Mouse (Mus musculus) kidney, embryonic 15.5 days (tissue): ENCODE results near the gene Lrrc20. TPM values are rescaled to one million over a fixed set of nuclear protein-coding genes. Genes with fewer than 3 reads are reported as not detected.

Experiments
- ATAC-seq: fragments of 200-750 bp; cut with Nextera tagmentation; replicated peaks from 2 replicates; pipeline ENCODE4 v1.8.0; 2017; ENCODE audit warnings: moderate TSS enrichment; ENCODE audit not compliant: low FRiP score
- H3K27ac ChIP-seq: fragments of 300-500 bp; sonication (generic); 2 replicates; pipeline ENCODE4 v1.5.1; 2015; ENCODE audit warnings: mild to moderate bottlenecking, inconsistent platforms
- H3K27me3 ChIP-seq: fragments of 300-500 bp; sonication (generic); 2 replicates; pipeline ENCODE4 v1.6.1; 2015; ENCODE audit warnings: inconsistent platforms
- H3K36me3 ChIP-seq: fragments of 300-500 bp; sonication (generic); 2 replicates; pipeline ENCODE4 v1.6.1; 2015; ENCODE audit warnings: inconsistent platforms
- H3K4me1 ChIP-seq: fragments of 300-500 bp; sonication (generic); 2 replicates; pipeline ENCODE4 v1.6.1; 2015; ENCODE audit warnings: inconsistent platforms
- H3K4me2 ChIP-seq: fragments of 300-500 bp; sonication (generic); 2 replicates; pipeline ENCODE4 v1.6.1; 2015; ENCODE audit warnings: moderate library complexity, mild to moderate bottlenecking, inconsistent platforms
- H3K4me3 ChIP-seq: fragments of 300-500 bp; sonication (generic); replicated peaks from 2 replicates; pipeline ENCODE4 v1.5.1; 2015; ENCODE audit warnings: mild to moderate bottlenecking, inconsistent platforms
- H3K9ac ChIP-seq: fragments of 300-500 bp; sonication (generic); 2 replicates; pipeline ENCODE4 v1.6.1; 2015; ENCODE audit warnings: mild to moderate bottlenecking, inconsistent platforms
- H3K9me3 ChIP-seq: fragments of 300-500 bp; sonication (generic); replicated peaks from 2 replicates; pipeline ENCODE4 v1.6.1; 2016; ENCODE audit warnings: inconsistent platforms
- WGBS: fragments of 180-500 bp; shearing (Covaris S2); methylation state at CpG from one replicate; pipeline ENCODE4 v1.1.7; 2015; ENCODE audit warnings: mixed read lengths; 5-methylcytosine and 5-hydroxymethylcytosine counted together
- polyA plus RNA-seq: library from polyadenylated mRNA; unstranded; fragments of >200 nt; fragmentation: Nextera tagmentation; extraction: Ambion mirVana; gene quantifications from 2 replicates; pipeline ENCODE4 v1.2.1, GENCODE M21; 2015

The Lrrc20 gene
- polyA plus RNA-seq, 1 experiment from 2014 or later, result 8.4 TPM

DNA sequence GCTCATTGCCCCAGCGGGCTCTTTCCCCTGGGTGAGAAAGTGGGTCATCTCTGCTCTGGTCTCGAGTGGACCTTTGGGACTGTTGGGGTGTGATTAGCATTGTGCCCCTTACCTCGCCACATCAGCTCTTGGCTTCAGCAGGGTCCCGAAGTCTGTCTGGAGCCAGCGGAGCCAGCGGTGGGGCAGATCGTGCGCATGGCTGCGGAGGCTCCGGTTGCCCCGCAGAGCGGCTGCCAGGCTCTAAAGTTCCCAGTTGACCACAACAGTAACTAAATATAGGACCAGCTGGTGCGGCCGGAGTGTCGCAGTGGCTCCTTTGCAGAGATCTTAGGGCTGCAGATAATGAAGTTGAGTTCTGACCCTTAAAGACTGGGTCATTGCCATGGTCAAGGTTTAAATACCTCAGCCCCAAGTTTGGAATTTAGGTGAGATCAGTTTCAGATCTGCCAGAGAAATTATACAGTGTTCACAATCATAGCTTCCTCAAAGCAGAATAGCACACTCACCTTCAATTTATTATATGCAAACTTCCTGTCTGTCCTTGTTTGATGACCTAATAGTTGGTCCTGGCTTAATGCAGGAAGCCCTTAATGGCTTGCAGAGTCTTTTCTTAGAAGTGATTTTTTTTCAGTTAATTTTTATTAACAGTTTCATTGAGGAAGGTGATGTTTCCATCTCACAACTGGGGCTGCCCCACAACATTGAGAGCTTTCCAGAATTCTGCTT is 1.0 kb downstream of the Lrrc20 start:
- no peaks in the 10 kb centered on the region for H3K36me3 ChIP-seq
- H3K4me1 ChIP-seq, result peaks cover 22% of the 10 kb centered on the region
- peak overlapping the region; percentile 97 for H3K4me2 ChIP-seq
- 1% methylated on average over 15 of the region's 15 CpGs for WGBS
- 0 out of 2 replicates have a peak, but pooled peaks have one; percentile 16 for ATAC-seq
- H3K27me3 ChIP-seq, result no peaks in the 10 kb centered on the region
- H3K27ac ChIP-seq, result peak overlapping the region; percentile 86
- H3K9ac ChIP-seq, result peak overlapping the region; percentile 62
- H3K4me3 ChIP-seq, result peak overlapping the region; percentile 72
- no peaks in the 10 kb centered on the region for H3K9me3 ChIP-seq

DNA sequence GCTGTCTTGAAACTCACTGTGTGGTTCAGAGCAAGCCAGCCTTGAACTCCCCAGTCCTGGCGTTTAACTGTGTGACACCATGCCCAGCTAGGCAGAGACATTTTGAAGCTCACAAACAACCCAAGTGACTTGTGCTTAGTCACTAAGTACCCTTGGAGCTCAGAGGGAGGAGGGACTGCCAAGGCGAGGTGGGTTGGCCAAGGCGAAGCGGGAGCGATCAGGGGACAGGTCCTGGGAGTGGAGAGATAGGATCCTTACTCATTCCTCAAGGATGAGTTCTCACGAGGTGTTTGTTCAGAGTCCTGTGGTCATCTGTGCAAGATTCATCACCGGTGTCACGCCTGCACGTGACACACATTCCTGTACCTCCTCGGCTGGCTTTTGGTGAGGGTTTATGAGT is 3.9 kb downstream of the Lrrc20 start:
- H3K4me2 ChIP-seq, result no peak overlapping the region
- H3K4me3 ChIP-seq, result no peak overlapping the region
- no peak overlapping the region for H3K27ac ChIP-seq
- peaks cover 22% of the 10 kb centered on the region for H3K4me1 ChIP-seq
- H3K27me3 ChIP-seq, result no peaks in the 10 kb centered on the region
- no peak for ATAC-seq
- H3K9me3 ChIP-seq, result no peaks in the 10 kb centered on the region
- H3K9ac ChIP-seq, result no peak overlapping the region
- 85% methylated on average over 10 of the region's 10 CpGs for WGBS
- no peaks in the 10 kb centered on the region for H3K36me3 ChIP-seq

DNA sequence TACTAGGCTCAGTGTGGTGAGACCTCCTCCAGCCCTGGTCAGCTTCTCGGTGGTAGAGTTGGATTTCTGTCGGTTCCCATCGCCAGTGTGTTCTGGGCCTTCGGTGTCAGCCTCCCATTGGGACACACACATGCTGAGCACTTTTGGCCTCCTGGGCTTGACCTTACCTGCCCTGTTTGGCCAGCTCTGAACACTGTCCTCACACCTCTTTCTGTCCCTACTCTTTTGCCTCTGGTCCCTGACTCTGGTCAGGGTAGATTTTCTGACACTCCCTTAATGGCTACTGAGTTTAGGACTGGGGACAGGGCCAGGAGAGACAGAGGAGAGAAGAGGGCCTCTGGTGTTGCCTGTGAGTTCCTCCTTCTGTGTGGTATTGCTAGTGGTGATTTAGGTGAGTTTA is 4.3 kb downstream of the Lrrc20 start:
- WGBS, result 87% methylated on average over 4 of the region's 4 CpGs
- ATAC-seq, result no peak
- H3K27me3 ChIP-seq, result no peaks in the 10 kb centered on the region

DNA sequence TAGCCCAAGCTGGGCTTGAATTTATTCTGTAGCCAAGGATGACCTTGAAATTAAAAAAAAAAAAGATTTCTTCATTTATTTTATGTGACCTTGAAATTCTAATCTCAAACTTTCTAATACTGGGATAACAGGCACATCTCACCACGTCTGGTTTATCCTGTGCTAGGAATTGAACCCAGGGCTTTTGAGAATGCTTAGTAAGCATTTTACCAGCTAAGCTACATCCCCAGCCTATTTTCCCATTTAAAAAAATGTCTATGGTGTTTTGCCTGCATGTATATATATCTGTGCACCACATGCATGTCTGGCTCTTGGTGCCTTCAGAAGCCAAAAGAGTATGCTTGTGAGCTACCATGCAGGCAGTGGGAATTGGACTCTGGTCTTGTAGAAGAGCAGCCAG is 4.9 kb downstream of the Lrrc20 start:
- Histone ChIP-seq H3K9me3 (no peaks in the 10 kb centered on the region), H3K27me3 (no peaks in the 10 kb centered on the region), H3K4me3 (no peak overlapping the region), H3K27ac (no peak overlapping the region), H3K9ac (no peak overlapping the region), H3K4me1 (peaks cover 12% of the 10 kb centered on the region), H3K4me2 (no peak overlapping the region), H3K36me3 (no peaks in the 10 kb centered on the region)
- ATAC-seq, result no peak
- 84% methylated on average over 1 of the region's 1 CpGs for WGBS

More for the DNA sequence above, 4.3 kb downstream of the Lrrc20 start:
- Histone ChIP-seq H3K27ac (no peak overlapping the region), H3K9me3 (no peaks in the 10 kb centered on the region), H3K4me3 (no peak overlapping the region), H3K4me2 (no peak overlapping the region), H3K36me3 (no peaks in the 10 kb centered on the region), H3K4me1 (peaks cover 17% of the 10 kb centered on the region), H3K9ac (no peak overlapping the region)

DNA sequence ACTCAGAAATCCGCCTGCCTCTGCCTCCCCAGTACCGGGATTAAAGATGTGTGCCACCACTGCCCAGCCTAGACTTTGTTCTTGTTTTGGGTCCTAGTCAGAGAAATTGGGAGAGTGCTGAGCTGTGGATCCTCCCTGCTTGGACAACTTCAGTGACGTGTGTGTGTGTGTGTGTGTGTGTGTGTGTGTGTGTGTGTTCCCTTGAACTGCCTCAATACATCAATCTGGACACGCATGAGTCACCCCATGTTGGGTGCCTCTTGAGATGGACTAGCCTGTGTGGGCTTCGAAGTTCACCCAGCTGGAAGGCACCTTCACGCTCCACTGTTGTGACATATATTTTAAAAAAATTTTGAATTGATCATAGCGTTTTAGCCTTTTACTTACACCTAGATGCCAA is 7.2 kb downstream of the Lrrc20 start:
- no peak for ATAC-seq
- Histone ChIP-seq H3K27ac (no peak overlapping the region), H3K27me3 (no peaks in the 10 kb centered on the region), H3K4me3 (no peak overlapping the region), H3K9ac (no peak overlapping the region), H3K36me3 (no peaks in the 10 kb centered on the region), H3K4me1 (no peaks in the 10 kb centered on the region), H3K9me3 (no peaks in the 10 kb centered on the region), H3K4me2 (no peak overlapping the region)
- WGBS, result 88% methylated on average over 7 of the region's 7 CpGs

DNA sequence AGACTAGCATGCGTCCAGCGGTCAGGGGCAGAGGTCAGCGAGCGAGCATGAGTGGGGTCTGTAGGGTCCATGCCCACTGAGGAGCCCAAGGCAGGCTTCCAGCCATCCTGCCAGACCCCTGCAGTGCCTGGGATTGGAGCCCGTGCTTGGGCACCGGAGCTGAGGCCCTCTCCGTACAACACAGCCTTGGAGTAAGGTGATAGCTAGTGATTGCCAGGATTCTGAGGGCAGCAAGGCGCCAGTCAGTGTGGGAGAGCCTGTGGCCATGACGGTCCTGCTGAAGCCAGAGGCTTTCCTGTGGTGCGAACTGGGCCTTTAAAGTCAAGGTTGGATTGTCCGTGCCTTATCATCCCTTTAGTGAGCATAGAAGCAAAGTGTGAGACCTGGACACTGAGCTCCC is 9.2 kb downstream of the Lrrc20 start:
- no peak; the same call in 1 of the 2 replicates for ATAC-seq
- Histone ChIP-seq H3K4me3 (no peak overlapping the region), H3K36me3 (no peaks in the 10 kb centered on the region), H3K9ac (no peak overlapping the region), H3K9me3 (no peaks in the 10 kb centered on the region), H3K27me3 (no peaks in the 10 kb centered on the region), H3K27ac (no peak overlapping the region), H3K4me1 (no peaks in the 10 kb centered on the region), H3K4me2 (no peak overlapping the region)
- 57% methylated on average over 11 of the region's 11 CpGs for WGBS

DNA sequence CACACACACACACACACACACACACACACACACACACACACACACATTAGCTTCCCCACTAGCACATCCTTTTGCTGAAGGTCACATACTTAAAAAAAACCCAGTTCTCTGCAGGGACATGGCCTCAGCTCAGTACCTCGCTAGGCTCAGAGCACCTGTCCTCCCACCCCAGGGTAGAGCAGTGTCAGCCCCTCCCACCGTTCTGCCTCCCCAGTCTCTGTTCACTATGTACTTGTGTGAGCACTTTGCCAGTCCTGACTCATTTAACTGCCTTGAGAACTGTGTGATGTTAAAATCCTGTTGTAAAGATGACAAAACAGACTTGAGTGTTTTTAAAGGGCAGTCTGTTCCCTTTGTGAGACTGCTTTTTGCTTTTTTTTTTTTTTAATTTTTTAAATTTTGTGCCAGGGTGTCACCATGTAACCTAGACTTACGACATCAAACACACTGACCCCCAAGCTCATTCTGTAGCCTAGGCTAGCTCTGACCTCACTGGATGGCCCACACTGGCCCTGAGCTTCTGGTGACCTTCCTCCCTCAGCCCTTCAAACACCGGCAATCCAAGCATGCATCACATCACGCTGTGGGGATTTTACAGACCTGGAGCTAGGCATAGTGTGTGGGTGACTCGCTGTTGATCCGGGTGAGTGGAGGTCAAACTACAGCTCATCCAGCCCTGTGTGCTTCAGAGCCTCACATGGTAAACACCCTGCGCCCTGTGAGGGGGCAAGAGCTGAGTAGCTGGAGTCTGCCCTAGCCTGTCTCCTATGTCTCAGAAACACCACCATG is 11.1 kb downstream of the Lrrc20 start:
- Histone ChIP-seq H3K27ac (no peak overlapping the region), H3K36me3 (no peaks in the 10 kb centered on the region), H3K4me3 (no peak overlapping the region), H3K9ac (no peak overlapping the region), H3K9me3 (no peaks in the 10 kb centered on the region), H3K27me3 (no peaks in the 10 kb centered on the region), H3K4me2 (no peak overlapping the region), H3K4me1 (peaks cover under 1% of the 10 kb centered on the region)
- ATAC-seq, result no peak
- 69% methylated on average over 8 of the region's 8 CpGs for WGBS

DNA sequence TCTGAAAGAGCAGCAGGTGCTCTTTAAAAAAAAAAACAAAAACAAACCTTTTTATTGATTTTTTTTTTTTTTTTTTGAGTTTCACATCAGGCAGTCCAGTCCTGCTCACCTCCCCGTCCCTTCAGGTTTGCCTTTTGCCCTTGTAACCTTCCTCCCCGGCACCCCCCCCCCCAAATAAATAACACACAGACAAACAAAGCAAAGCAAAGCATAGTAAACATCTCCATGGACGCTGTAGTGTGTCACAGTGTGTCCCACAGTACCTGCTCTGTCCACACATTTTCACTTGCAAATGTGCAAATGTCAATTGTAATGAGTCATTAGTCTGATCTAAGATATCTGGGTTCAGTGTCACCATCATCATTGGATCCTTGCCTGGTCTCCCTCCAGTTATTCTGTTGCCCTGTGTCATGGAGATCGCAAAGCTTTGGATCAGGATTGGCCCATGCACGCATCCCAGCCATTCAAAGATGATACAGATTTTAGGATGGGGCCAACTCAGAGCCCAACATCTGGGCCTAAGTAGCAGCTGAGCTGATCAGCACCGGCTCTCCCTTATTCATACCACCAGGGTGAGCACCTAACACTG is 13.0 kb downstream of the Lrrc20 start:
- Histone ChIP-seq H3K4me1 (peaks cover 5% of the 10 kb centered on the region), H3K27ac (no peak overlapping the region), H3K4me3 (no peak overlapping the region), H3K36me3 (no peaks in the 10 kb centered on the region), H3K9me3 (no peaks in the 10 kb centered on the region), H3K9ac (no peak overlapping the region), H3K4me2 (no peak overlapping the region), H3K27me3 (no peaks in the 10 kb centered on the region)
- 78% methylated on average over 6 of the region's 6 CpGs for WGBS
- ATAC-seq, result no peak

DNA sequence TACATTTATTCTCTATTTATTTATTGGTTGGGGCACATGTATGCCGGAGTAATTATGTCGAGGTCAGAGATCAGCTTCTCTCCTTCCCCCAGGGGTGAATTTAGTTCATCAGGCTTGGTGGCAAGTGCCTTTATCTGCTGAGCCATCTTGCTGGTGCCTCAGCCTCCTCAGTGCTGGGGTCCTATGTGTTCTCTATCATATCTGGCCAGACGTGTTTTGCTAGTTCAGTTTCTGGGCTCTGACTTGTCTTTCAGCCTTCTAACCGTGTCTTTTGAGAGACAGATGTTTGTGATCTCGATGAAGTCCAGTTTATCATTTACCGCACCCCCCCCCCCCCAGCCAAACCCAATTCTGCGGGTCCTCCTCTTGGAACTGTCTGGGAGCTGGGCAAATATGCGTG is 16.0 kb downstream of the Lrrc20 start:
- H3K4me1 ChIP-seq, result peaks cover 34% of the 10 kb centered on the region
- H3K4me2 ChIP-seq, result 0 out of 2 replicates have a peak overlapping the region, but pooled peaks have one; percentile 16
- 47% methylated on average over 8 of the region's 8 CpGs for WGBS
- H3K27me3 ChIP-seq, result no peaks in the 10 kb centered on the region
- no peaks in the 10 kb centered on the region for H3K36me3 ChIP-seq
- no peak for ATAC-seq
- H3K27ac ChIP-seq, result no peak overlapping the region
- H3K9ac ChIP-seq, result no peak overlapping the region
- H3K4me3 ChIP-seq, result no peak overlapping the region
- H3K9me3 ChIP-seq, result no peaks in the 10 kb centered on the region

DNA sequence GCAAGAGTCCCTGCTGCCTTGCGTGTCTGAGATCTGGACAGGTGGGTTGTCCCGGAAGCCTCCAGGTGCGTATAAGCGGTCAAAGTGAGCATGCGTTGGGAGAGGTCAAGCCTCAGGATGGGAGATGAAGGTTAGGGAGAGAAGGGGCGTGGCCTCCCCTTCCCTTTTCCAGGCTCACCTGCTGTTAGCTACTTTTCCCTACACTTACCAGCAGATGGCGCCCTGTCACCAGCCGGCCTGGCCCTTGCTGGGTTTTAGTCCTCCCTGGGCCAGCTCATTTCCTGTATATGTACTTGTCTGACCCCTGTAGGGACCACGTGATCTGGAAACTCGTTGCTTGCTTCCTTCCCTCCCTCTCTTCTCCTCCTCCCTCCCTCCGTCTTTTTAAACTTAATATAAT is 16.4 kb downstream of the Lrrc20 start:
- peak; percentile 62; the same call in 1 of the 2 replicates for ATAC-seq
- Histone ChIP-seq H3K36me3 (no peaks in the 10 kb centered on the region), H3K9ac (no peak overlapping the region), H3K27me3 (no peaks in the 10 kb centered on the region), H3K4me1 (peaks cover 36% of the 10 kb centered on the region), H3K4me2 (0 out of 2 replicates have a peak overlapping the region, but pooled peaks have one; percentile 16), H3K27ac (no peak overlapping the region), H3K9me3 (no peaks in the 10 kb centered on the region), H3K4me3 (no peak overlapping the region)
- WGBS, result 10% methylated on average over 11 of the region's 11 CpGs

DNA sequence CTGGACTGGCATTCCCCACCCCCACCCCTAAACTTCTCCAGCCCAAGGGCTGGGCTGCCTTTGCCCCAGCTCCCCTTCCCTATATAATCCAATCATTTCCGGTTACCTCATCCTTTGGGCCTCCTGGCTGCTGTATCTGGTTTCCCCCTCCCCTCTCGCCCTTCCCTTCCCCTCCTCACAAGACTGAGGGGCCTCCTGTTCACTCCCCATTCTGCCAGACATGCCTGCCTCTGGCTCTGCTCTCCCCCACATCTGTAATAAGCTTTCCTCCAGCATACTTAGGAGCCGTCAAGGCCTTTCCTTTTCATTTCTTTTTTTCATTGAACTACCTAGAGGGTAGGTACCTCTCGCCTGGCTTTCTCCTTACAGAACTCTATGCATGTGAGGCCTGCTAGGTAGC is 19.9 kb downstream of the Lrrc20 start:
- peak; percentile 31; the same call in 1 of the 2 replicates for ATAC-seq
- H3K9me3 ChIP-seq, result no peaks in the 10 kb centered on the region

DNA sequence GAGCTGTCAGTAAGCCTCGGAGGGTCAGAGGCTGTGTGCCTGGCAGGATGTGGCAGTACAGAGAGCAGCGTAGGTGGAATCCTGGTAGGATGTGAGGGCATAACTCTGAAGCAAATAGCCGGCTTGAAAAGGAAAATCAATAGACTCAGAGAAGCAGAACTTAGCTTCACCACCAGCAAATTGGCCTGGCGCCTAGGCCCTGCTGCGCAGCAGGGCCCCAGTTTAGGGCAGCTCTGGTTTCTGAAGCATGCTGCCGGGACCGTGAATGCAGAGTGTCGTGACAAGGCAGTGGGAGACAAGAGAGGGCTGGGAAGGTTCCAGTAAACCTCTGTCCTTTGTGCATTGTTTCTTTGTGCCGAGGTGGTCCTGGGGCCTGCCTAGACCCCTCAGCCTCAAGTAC is 20.6 kb downstream of the Lrrc20 start:
- Histone ChIP-seq H3K27ac (peak overlapping the region; percentile 70), H3K9ac (no peak overlapping the region), H3K36me3 (no peaks in the 10 kb centered on the region), H3K9me3 (no peaks in the 10 kb centered on the region), H3K4me1 (peaks cover 36% of the 10 kb centered on the region), H3K4me2 (no peak overlapping the region), H3K27me3 (no peaks in the 10 kb centered on the region), H3K4me3 (no peak overlapping the region)
- ATAC-seq, result no peak
- WGBS, result 39% methylated on average over 9 of the region's 9 CpGs

More for the DNA sequence above, 19.9 kb downstream of the Lrrc20 start:
- no peak overlapping the region for H3K4me3 ChIP-seq
- H3K27me3 ChIP-seq, result no peaks in the 10 kb centered on the region
- H3K36me3 ChIP-seq, result no peaks in the 10 kb centered on the region
- no peak overlapping the region for H3K9ac ChIP-seq
- peak overlapping the region; percentile 70 for H3K27ac ChIP-seq
- WGBS, result 30% methylated on average over 4 of the region's 4 CpGs
- H3K4me2 ChIP-seq, result no peak overlapping the region
- peaks cover 36% of the 10 kb centered on the region for H3K4me1 ChIP-seq
